Mouse (Mus musculus): ENCODE data around the gene Camk2d.

Camk2d gene

GRCm38 (mm10) chr3:126612748-126613509, 16.8 kb downstream of the Camk2d start:
- DNase-seq (ENCODE audit: low read depth, low spot score) = no peak

GRCm38 (mm10) chr3:126613510-126614128, 17.5 kb downstream of the Camk2d start:
- no peak for DNase-seq (ENCODE audit: low read depth, low spot score)

- no peak for DNase-seq (ENCODE audit: low read depth, low spot score)
Observed at GRCm38 (mm10) chr3:126615306-126615705, 19.2 kb downstream of the Camk2d start.

- no peak for DNase-seq (ENCODE audit: low read depth, low spot score)
Observed at GRCm38 (mm10) chr3:126620152-126620551, 24.1 kb downstream of the Camk2d start.

GRCm38 (mm10) chr3:126622509-126622908, 26.4 kb downstream of the Camk2d start:
- DNase-seq (ENCODE audit: low read depth, low spot score) = no peak

- no peak for DNase-seq (ENCODE audit: low read depth, low spot score)
Observed at GRCm38 (mm10) chr3:126624994-126625763, 29.1 kb downstream of the Camk2d start.

GRCm38 (mm10) chr3:126625764-126626040, 29.6 kb downstream of the Camk2d start:
- DNase-seq (ENCODE audit: low read depth, low spot score) = no peak

- no peak for DNase-seq (ENCODE audit: low read depth, low spot score)
Observed at GRCm38 (mm10) chr3:126627968-126628367, 31.9 kb downstream of the Camk2d start.

- DNase-seq (ENCODE audit: low read depth, low spot score) = peak; percentile 78
Observed at GRCm38 (mm10) chr3:126628380-126628779, 32.3 kb downstream of the Camk2d start.

- no peak for DNase-seq (ENCODE audit: low read depth, low spot score)
Observed at GRCm38 (mm10) chr3:126629040-126629439, 32.9 kb downstream of the Camk2d start.

GRCm38 (mm10) chr3:126630111-126630869, 34.2 kb downstream of the Camk2d start:
- DNase-seq (ENCODE audit: low read depth, low spot score) = peak; percentile 60

GRCm38 (mm10) chr3:126631583-126631982, 35.5 kb downstream of the Camk2d start:
- DNase-seq (ENCODE audit: low read depth, low spot score) = no peak

- no peak for DNase-seq (ENCODE audit: low read depth, low spot score)
Observed at GRCm38 (mm10) chr3:126632580-126632979, 36.5 kb downstream of the Camk2d start.

- DNase-seq (ENCODE audit: low read depth, low spot score) = no peak
Observed at GRCm38 (mm10) chr3:126634171-126634570, 38.1 kb downstream of the Camk2d start.

GRCm38 (mm10) chr3:126638259-126638658, 42.2 kb downstream of the Camk2d start:
- DNase-seq (ENCODE audit: low read depth, low spot score) = no peak

- no peak for DNase-seq (ENCODE audit: low read depth, low spot score)
Observed at GRCm38 (mm10) chr3:126639098-126639513, 43.0 kb downstream of the Camk2d start.

GRCm38 (mm10) chr3:126640443-126641251, 44.5 kb downstream of the Camk2d start:
- no peak for DNase-seq (ENCODE audit: low read depth, low spot score)

GRCm38 (mm10) chr3:126641451-126641850, 45.3 kb downstream of the Camk2d start:
- no peak for DNase-seq (ENCODE audit: low read depth, low spot score)

GRCm38 (mm10) chr3:126643071-126644010, 47.2 kb downstream of the Camk2d start:
- DNase-seq (ENCODE audit: low read depth, low spot score) = no peak

GRCm38 (mm10) chr3:126650332-126650731, 54.2 kb downstream of the Camk2d start:
- peak; percentile 58 for DNase-seq (ENCODE audit: low read depth, low spot score)

All from CD4-positive, CD25-positive, alpha-beta regulatory T cell, adult 2 months (primary cell).